ENCODE assay signal across 7 mouse cellular contexts in genomic region chr19:32107771-32108306, GRCm38 (mm10). TPM values are rescaled to one million over a fixed set of nuclear protein-coding genes. Genes with fewer than 3 reads are reported as not detected.
A peak's percentile ranks its signal among the peaks of the same experiment; 100 is the strongest.
DNase-seq lines count a peak whose midpoint lies in the region; ATAC-seq and TF ChIP-seq lines count a peak whose summit lies in the region.

Gene Asah2 (minus strand): TSS chr19:32108211.

- peak within 1 kb of the TSS; percentile 99 for H3K27ac ChIP-seq in intestine, postnatal 0 days (ENCODE audit: low read depth, low read length)
- H3K27ac ChIP-seq in midbrain, embryonic 10.5 days (replicated peaks), result peak within 1 kb of the TSS; percentile 91

- H3K4me1 ChIP-seq in intestine, postnatal 0 days (replicated peaks; ENCODE audit: control insufficient read depth, insufficient read depth, low read length), result peaks cover 14% of the 10 kb centered on the region; the same call in 1 of the 2 replicates
- peaks cover 12% of the 10 kb centered on the region for H3K4me1 ChIP-seq in midbrain, embryonic 10.5 days

- H3K36me3 ChIP-seq in intestine, postnatal 0 days (ENCODE audit: control insufficient read depth, insufficient read depth), result no peaks in the 10 kb centered on the region
- no peaks in the 10 kb centered on the region for H3K36me3 ChIP-seq in midbrain, embryonic 10.5 days

- H3K4me3 ChIP-seq in intestine, postnatal 0 days (ENCODE audit: low read depth, low read length), result peak within 1 kb of the TSS; percentile 58
- H3K4me3 ChIP-seq in midbrain, embryonic 10.5 days, result peak within 1 kb of the TSS; percentile 75

- peak within 1 kb of the TSS; percentile 90 for H3K9ac ChIP-seq in intestine, postnatal 0 days (ENCODE audit: low read depth, low read length)

- 0% methylated on average over 28 of the region's 28 CpGs for WGBS in intestine, postnatal 0 days
- under 1% methylated on average over 25 of the region's 28 CpGs for WGBS in midbrain, embryonic 10.5 days

- peak within 1 kb of the TSS; percentile 58 for H3K4me2 ChIP-seq in intestine, postnatal 0 days (replicated peaks; ENCODE audit: low read depth)

- ATAC-seq in intestine, postnatal 0 days, result peak; percentile 94

- peak; percentile 62 for TF ChIP-seq CTCF in intestine, postnatal 0 days (IDR thresholded peaks at IDR 0.05; ENCODE audit: low read depth)

- peak; percentile 69 for DNase-seq in adrenal gland, adult 8-10 months
- DNase-seq in embryo, embryonic 11.5 days (ENCODE audit: low read depth, low spot score), result peak; percentile 46
- DNase-seq in gastrocnemius, postnatal 4 days (ENCODE audit: low spot score in 2 of 2), result peak; percentile 63 to 79
- DNase-seq in left cerebral cortex, postnatal 36 days (ENCODE audit: low spot score in 2 of 2), result peak; percentile 76 to 80
- DNase-seq in midbrain, embryonic 10.5 days (ENCODE audit: low spot score), result peak; percentile 78
- DNase-seq in skeletal muscle tissue, adult 2 months (ENCODE audit: low read depth, low spot score), result peak; percentile 66

- H3K27me3 ChIP-seq in intestine, postnatal 0 days (replicated peaks; ENCODE audit: control insufficient read depth, insufficient read depth, low read length), result no peaks in the 10 kb centered on the region
- peaks cover 22% of the 10 kb centered on the region for H3K27me3 ChIP-seq in midbrain, embryonic 10.5 days (ENCODE audit: low read depth, poor library complexity, severe bottlenecking)

- intact Hi-C loops in left cerebral cortex, postnatal 36 days (cut with DNase I), result loop anchor here (5.0 kb wide), 1 partner anchor 279 kb away; the partner anchor contains the start of gene Sgms1

- H3K9me3 ChIP-seq in intestine, postnatal 0 days (ENCODE audit: control insufficient read depth), result no peaks in the 10 kb centered on the region
- no peaks in the 10 kb centered on the region for H3K9me3 ChIP-seq in midbrain, embryonic 10.5 days (replicated peaks)

RNA-seq across cellular contexts. Expression of gene Asah2, which starts in this region (rescaled TPM):
- 10 to 100 TPM; 27.8 to 40.4 (median 33.7) TPM for total RNA-seq in adrenal gland, adult 8-10 months (2022)
- 10 to 100 TPM in 1 of 2 experiments, 1 to 10 TPM in 1; 9.1 to 10.5 TPM for total RNA-seq in gastrocnemius, postnatal 4 days (2021)
- 22.8 and 27.7 TPM in 2 replicates for polyA plus RNA-seq in intestine, postnatal 0 days (2015; fragmentation: Nextera tagmentation; extraction: Ambion mirVana)
- 1 to 10 TPM; 8.7 to 9.3 TPM for total RNA-seq in left cerebral cortex, postnatal 36 days (2021)
- polyA plus RNA-seq in midbrain, embryonic 10.5 days (2016; fragmentation: Nextera tagmentation; extraction: Ambion mirVana), result 0.23 and 0.34 TPM in 2 replicates

Comparison
In these comparisons a context has a peak if more than half of its experiments do, and no peak if none do; other contexts are left out.
1. Peak in every context shown above with its lines: DNase-seq, ATAC-seq, H3K4me3 ChIP-seq and H3K27ac ChIP-seq.
2. RNA of gene Asah2 (polyA plus RNA-seq): 22.8 to 27.7 TPM in intestine, postnatal 0 days; 0.23 to 0.34 TPM in midbrain, embryonic 10.5 days; every median in the first group is over 10 times any median in the second.
3. Peak in DNase-seq, H3K4me3 ChIP-seq and H3K27ac ChIP-seq in midbrain, embryonic 10.5 days; RNA of the gene not detected or under 1 TPM.